Mouse (Mus musculus) T-helper 17 cell (primary cell): Measurements from ENCODE around the gene Vegfb.

Experiments
- in situ Hi-C, 2 experiments: fragments of 300-600 bp; cut with MboI, MseI; formaldehyde crosslinking; loops; 1 replicate in 1 of 2; 2 replicates in 1 of 2; pipeline ENCODE4 v1.15.1; 2025; ENCODE audit warnings: high pct_unique_total_duplicates in 2 of 2

Vegfb gene

DNA sequence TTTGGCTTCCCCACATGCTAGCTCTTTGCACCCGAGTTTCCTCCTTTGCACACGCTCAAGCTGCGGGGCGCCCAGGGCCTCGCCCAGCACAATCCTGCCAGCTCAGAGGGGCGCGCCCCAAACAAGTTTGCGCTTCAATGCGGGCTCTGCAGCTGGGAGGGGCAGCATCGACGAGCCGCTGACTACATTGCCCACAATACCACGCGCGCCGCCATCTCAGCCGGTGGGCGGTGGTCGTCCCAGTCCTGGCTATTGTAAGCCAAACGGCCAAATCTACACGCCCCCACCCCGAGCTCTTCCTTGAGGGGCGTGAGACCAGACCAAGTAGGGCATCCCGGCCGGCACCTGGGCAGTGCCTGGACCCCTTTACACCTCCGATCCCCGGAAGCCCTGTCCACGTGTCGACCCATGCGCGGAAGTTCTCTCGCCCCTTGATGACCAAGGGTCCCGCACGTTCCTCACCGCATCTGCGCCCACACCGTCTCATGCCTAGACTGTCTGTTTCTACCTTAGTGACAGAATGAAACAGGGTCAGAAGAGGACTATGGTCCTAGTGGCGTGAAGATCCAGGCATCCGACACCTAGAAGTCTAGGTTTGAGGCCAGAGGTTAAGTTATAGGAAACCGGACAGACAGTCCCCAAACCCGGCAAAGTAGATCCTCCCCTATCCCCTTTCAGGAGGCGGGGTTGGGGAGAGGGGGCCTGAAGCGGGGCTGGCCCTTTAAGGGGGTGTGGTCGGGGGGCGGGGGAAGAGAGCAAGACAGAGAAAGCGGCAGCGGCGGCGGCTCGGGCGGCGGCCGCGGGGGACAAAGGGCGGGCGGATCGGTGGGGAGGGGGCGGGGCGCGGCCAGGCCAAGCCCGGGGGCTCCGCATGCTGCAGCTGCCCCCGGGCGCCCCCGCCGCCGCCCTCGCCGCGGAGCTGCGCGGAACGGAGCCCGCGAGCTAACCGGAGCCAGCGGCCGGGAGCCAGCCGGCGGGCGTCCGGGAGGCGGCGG is 12.9 kb downstream of the Vegfb start, which contains the start of gene Ppp1r14b:
TSS of gene Ppp1r14b (plus strand) at position 758 of the 995 bp plus-strand sequence.
- in situ Hi-C loops: loop anchor here in 1 of 2 experiments (5.0 to 25.0 kb wide), 2 partner anchors 52 to 1938 kb away; partner anchors contain the start of genes B3gat3 and Esrra

DNA sequence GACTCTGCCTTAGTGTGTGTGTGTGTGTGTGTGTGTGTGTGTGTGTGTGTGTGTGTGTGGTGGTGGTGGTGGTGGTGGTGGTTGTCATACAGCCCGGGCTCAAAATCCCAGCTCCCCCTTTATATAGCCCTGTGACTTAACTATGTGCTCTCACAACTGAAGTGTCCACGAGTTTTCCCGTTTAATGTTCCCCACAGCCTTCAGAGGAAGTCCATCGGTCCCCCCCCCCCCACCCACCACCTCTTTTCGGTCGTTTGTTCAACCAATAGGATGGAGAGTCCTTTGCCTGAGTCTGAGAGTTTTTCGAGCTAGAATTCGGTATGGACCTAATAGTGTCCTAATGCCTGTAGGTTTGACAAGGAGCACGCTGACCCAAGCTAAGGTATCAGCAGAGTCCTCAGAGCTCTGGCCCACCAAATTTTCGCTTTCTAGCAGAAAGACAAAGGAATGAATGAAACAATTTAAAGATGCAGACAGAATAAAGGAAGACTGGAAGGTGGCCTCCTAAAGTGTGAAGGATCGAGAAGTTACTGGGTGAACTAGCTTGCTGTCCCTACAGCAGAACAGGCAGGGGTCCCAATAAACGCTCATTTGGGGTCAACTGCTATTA is 13.8 kb downstream of the Vegfb start:
- in situ Hi-C loops: loop anchor here in 1 of 2 experiments (5.0 kb wide), 1 partner anchor 51 kb away; the partner anchor contains the start of gene Esrra

GRCm38 (mm10) chr19:6972247-6972917 is 15.1 kb downstream of the Vegfb start:
- in situ Hi-C loops: loop anchor here in 1 of 2 experiments (5.0 kb wide), 1 partner anchor 50 kb away; the partner anchor contains the start of gene Esrra

DNA sequence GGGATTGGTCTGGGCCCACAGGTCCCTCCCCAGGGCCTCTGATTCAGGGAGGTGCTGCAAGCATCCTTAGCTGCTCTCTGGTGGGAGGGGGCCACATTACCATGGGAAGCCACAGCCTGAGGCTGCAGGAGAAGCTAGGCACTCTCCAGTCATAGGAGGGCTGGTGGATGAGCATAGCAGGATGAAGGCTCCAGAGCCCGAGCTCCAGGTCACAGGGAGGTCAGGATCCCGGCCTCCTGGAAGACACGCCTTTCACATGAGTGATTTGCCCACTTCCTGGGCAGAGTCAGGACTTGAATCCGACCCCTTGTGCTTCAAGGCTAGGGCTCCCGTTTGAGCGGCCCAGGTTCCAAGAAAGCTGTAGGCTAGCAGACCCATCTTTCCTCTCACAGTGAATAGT is 15.8 kb downstream of the Vegfb start:
- in situ Hi-C loops: loop anchor here in 1 of 2 experiments (5.0 kb wide), 1 partner anchor 49 kb away; the partner anchor contains the start of gene Esrra

DNA sequence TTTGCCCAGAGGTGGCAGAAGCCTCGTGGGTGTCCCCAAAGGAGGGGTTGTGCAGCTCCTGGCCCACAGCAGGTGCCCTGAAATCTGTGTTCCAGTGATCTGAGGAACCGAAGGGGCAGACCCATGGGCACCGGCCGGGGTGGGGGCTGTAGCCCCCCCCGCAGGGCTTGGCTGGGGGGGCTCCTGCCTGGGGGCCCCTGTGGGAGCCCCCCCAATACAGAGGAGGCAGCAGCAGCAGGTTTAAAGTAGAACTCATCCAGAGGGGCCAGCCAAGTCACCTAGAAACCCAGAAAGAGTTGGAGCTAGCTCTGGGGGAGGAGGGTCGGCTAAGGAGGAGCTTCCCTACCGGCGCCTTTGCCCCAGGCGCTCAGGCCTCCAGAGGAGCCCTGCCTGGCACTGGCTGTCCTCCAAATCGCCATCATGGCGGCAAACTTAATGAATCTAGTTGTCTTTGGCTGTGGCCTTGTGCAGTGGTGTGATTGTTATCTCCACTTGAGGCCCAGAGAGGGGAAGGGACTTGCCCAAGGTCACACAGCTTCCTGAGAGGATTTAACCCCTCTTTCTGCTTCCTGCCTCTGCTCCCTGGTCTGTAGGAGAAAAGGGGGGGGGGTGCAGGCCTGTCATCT is 16.9 kb downstream of the Vegfb start:
- in situ Hi-C loops: loop anchor here in 1 of 2 experiments (5.0 kb wide), 1 partner anchor 48 kb away; the partner anchor contains the start of gene Esrra

GRCm38 (mm10) chr19:6969665-6970381 is 17.6 kb downstream of the Vegfb start:
- in situ Hi-C loops: loop anchor here in 1 of 2 experiments (5.0 kb wide), 1 partner anchor 48 kb away; the partner anchor contains the start of gene Esrra

- in situ Hi-C loops: no loop called here
These were observed 18.2 kb downstream of the Vegfb start for GRCm38 (mm10) chr19:6969291-6969664.

DNA sequence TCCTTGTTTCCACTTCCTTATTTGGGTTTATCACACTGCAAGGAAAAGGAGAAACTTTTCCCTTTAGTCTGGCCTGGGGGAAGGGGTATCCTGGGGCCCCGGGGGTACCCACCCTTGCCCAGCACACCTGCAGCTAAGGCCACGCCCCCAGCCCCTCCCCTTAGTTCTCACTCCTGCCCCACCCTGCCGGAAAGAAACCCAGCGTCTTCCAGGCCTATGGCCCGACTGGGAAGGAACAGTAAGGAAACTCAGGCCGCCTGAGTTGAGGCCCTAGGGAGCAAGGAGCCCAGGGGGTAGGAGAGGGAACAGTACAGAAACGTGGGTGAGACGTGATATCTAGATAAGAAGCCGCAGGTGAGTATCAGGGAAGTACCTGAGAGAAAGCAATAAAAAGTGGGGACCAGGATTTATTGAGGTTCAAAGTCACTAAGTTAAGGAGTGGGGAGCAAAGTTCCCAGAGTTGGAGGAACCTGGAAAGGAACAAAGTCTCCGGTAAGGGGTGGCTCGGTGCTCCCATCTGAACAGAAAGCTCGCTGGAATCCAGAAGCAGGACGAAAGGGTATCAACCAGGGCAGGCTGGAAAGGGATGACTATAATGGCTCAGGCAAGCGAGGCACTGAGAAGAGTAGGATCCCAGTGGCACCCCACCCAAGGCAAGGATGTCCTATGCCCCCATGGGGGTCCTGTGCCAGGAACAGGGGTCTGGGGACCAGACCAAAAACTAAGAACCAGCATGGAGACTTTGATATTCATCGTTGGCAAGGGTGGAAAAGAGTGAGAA is 18.8 kb downstream of the Vegfb start:
- in situ Hi-C loops: no loop called here

- in situ Hi-C loops: loop anchor here in 1 of 2 experiments (10.0 kb wide), 1 partner anchor 552 kb away; no protein-coding TSS in a partner anchor
These were observed 31.0 kb downstream of the Vegfb start for GRCm38 (mm10) chr19:6956461-6956860.

GRCm38 (mm10) chr19:6955424-6955823 is 32.0 kb downstream of the Vegfb start:
- in situ Hi-C loops: loop anchor here in 1 of 2 experiments (10.0 kb wide), 1 partner anchor 551 kb away; no protein-coding TSS in a partner anchor

GRCm38 (mm10) chr19:6954046-6954445 is 33.4 kb downstream of the Vegfb start:
- in situ Hi-C loops: loop anchor here in 1 of 2 experiments (10.0 kb wide), 1 partner anchor 549 kb away; no protein-coding TSS in a partner anchor

GRCm38 (mm10) chr19:6952712-6953037 is 34.8 kb downstream of the Vegfb start:
- in situ Hi-C loops: loop anchor here in 1 of 2 experiments (10.0 kb wide), 1 partner anchor 548 kb away; no protein-coding TSS in a partner anchor

- in situ Hi-C loops: loop anchor here in 1 of 2 experiments (10.0 kb wide), 1 partner anchor 547 kb away; no protein-coding TSS in a partner anchor
These were observed 35.3 kb downstream of the Vegfb start for GRCm38 (mm10) chr19:6951994-6952711.

DNA sequence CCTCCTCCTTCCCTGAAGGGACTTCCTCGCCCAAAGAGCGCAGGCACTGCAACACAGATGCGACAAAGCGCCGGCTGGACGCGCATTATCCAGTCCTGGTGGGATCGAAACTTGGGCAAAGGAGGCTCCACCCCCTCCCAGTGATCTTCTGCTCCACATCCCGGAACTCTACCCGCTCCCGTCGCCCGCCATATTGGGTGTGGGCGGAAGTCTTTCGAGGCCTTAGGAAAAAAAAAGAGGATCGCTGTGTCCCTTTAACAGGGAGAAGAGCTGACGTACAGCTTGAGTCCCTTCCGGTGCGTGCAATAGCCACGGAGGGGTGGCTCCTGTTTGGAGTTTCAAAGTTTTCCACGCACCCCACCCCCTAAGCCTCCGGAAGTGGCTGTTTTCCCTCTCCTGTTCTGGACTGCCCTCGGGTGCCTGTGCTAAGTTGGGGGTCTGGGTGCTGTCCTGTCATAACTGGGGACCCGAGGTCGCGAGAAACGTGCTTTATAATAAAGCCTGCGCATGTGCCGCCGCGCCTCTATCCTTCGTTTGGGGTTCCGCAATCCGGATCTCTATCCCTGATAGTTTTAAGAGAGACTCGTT is 36.0 kb downstream of the Vegfb start:
- in situ Hi-C loops: loop anchor here in 1 of 2 experiments (10.0 kb wide), 1 partner anchor 547 kb away; no protein-coding TSS in a partner anchor

DNA sequence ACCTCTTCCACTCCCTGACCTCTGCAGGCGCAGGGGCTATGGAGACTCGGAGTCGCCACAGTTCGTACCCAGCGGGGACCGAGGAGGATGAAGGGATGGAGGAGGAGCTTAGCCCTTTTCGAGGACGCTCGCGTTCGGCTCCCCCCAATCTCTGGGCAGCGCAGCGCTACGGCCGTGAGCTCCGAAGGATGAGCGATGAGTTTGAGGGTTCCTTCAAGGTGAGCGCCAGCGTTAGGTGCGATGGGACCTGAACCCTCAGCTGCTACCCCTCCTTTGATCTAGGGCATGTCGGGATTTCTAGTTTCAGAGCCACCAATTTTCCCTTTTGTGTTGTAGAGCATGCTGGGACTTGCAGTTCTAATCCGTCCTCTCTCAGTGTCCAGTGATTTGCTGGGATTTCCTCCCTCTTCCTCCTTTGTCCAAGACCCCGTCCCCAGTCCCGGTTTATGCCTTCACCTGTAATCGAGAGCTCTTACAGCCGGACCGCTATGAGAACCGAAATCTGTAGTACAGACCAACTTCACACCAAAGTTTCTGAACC is 36.8 kb downstream of the Vegfb start:
- in situ Hi-C loops: loop anchor here in 1 of 2 experiments (10.0 kb wide), 1 partner anchor 546 kb away; no protein-coding TSS in a partner anchor

- in situ Hi-C loops: loop anchor here (5.0 to 10.0 kb wide), 2 partner anchors 263 to 545 kb away; no protein-coding TSS in a partner anchor
These were observed 37.5 kb downstream of the Vegfb start for GRCm38 (mm10) chr19:6949951-6950350.

DNA sequence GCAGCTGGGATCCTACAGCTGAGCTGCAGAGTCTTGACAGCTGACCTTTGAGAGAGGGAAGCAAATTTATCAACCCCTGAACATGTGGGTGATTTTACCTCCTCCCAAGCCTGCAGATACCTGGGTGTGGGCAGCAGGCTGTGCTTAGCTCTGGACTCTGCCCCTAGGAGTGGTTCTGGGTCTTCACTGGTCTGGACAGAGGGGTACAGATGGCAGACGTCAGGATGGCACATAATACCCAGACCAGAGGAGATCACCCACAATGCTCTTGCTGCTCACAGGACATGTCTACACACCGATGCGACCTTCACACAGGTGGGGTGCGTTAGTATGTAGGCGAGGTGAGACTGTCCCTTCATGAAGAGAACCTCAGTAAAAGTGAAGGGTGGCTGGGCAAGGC is 37.9 kb downstream of the Vegfb start:
- in situ Hi-C loops: loop anchor here in 1 of 2 experiments (5.0 kb wide), 1 partner anchor 262 kb away; no protein-coding TSS in a partner anchor
